Mouse (Mus musculus) heart, postnatal 10 days (tissue): ENCODE data around the gene Tsks. TPM values are rescaled to one million over a fixed set of nuclear protein-coding genes. Genes with fewer than 3 reads are reported as not detected.
A peak's percentile ranks its signal among the peaks of the same experiment; 100 is the strongest.

Source experiments
- DNase-seq, 2 experiments: peaks; one replicate each; pipeline ENCODE4 v3.0.0; 2021
- intact Hi-C: fragments of 180-260 bp; cut with DNase I; formaldehyde crosslinking; loops from one replicate; pipeline ENCODE4 v1.15.1; 2025
- total RNA-seq, 2 experiments: library from RNA; stranded (reverse); gene quantifications; 2 replicates each; pipeline ENCODE4 v1.2.3; 2021

The Tsks gene
- total RNA-seq, 2 experiments from 2014 or later, result not detected

DNA sequence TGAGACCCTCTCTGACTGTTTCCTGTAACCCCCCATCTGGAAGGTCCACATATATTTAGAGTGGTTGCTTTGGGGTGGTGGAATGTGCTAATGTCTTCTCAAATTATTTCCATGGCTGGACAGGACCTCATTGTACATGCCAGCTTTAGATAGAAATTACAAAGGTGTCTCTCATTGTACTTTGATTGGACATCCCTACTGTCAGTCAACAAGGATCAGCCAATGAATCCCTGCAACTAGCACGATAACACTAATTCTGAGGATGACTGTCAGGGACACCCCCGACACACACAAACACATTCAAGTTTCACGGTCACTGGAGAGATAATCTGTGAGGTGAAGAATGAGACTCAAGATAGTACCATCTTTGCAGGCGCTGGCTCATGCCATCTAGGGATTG lies 4.3 kb upstream of the Tsks start:
- DNase-seq, result no peak
- intact Hi-C loops, result no loop called here

DNA sequence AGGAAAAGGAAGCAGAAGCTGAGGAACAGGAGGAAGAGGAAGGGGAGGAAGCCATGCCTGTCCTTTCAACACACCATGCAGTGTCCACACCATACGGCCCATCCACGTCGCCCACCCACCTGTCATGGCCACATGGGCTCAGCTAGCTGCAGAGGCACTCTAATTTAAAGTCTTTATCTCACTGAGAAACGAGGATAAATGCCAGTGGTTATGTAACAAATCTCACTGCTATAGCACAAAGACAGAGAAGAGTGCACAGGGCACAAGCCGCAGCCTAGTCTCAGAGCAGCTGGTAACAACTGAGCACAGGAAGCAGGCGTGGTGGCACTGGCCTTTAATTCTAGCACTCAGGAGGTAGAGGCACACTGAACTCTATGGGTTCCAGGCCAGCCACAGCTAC lies 6.9 kb downstream of the Tsks start:
- intact Hi-C loops, result loop anchor here (5.0 kb wide), 1 partner anchor 53 kb away; the partner anchor contains the start of gene Fuz
- no peak for DNase-seq

DNA sequence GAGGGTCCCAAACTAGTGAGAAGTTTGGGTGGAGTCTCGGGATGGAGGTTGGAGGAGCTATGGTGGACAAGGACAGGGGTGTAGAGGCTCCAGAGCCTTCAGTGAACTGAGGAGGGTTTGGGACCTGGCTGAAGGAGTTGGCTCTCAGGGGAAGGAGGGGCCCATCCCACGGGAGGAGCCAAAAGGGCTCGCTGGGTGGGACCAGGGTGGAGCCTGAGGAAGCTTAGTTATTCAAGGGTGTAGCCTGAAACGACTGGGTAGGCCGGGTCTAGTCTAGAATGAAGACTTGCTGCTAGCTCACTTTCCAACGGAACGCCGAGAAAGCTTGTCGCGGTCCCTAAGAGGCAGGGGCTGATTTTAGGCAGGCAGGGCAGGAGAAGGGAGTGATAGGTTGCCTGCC lies 9.0 kb downstream of the Tsks start:
- peak; percentile 68 to 73 for DNase-seq
- intact Hi-C loops, result loop anchor here (5.0 kb wide), 1 partner anchor 55 kb away; the partner anchor contains the start of gene Fuz

DNA sequence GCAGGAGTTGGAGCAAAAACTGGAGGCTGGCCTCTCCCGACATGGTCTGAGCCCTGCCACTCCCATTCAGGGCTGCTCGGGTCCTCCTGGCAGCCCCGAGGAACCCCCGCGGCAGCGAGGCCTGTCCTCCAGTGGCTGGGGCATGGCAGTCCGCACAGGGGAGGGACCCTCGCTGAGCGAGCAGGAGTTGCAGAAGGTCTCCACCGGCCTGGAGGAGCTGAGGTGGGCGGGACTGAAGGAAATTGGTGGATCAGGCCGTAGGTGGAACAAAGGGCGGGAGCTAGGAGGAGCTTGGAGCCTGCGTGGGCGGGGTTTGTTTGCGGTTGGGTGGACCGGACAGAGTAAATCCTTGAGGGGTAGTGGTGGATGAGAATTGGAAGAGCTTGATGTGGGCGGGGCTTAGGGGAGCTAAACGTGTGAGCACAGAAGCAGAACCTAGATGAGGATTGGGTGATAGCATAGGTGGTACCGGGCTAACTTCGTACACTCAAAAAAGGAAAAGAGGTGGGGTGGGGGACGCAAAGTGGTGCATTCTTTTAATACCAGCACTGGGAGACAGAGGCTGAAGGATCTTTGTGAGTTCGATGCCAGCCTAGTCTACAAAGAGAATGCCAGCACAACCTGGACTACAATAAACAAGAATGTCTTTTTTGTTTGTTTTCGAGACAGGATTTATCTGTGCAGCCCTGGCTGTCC lies 9.8 kb downstream of the Tsks start:
- intact Hi-C loops, result loop anchor here (5.0 kb wide), 1 partner anchor 55 kb away; the partner anchor contains the start of gene Fuz

DNA sequence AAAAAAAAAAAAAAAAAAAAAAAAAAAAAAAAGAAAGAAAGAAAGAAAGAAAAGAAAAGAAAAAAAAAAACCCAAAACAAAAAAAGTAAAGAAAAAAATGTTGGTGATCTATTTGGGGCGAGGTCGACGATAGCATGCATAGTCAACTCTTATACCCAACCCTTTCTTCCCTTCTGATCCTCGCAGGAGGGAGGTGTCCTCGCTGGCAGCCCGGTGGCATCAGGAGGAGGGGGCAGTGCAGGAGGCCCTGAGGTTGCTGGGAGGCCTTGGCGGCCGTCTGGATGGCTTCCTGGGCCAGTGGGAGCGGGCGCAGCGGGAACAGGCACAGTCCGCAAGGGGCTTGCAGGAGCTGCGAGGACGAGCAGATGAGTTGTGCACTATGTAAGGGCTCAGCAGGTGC lies 10.6 kb downstream of the Tsks start:
- intact Hi-C loops, result loop anchor here (5.0 kb wide), 1 partner anchor 56 kb away; the partner anchor contains the start of gene Fuz
- no peak for DNase-seq

More for the DNA sequence above, 9.8 kb downstream of the Tsks start:
- peak; percentile 92 to 93 for DNase-seq

DNA sequence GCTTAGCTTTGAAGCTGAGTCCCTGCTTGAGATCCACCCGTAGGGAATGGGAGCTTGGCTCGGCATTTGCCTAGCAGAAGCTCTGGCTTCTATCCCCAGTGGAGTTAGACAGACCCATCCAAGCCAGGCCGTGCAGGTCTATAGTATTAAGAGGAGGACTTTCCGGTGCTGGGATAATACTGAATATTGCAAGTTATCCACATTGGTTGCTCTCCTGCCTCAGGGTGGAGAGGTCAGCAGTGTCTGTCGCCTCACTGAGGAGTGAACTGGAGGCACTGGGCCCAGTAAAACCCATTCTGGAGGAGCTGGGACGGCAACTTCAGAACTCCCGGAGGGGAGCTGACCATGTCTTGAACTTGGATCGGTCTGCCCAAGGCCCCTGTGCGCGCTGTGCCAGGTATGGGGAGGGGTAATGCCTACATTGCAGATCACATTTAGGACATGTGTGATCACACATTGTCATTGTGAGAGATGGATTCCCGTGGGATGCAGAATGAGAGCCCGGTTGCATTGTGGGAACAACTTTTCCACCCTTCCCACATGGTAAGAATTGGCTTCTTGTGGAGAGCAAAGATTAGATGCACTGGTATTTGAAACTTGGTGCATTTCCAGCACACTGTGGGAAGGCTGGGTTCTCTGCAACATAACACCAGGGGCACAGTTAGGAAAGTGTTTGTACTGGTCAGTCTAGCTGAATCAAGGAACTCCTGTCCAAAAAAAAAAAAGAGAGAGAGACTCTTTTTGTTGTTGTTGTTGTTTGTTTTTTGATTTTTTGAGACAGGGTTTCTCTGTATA lies 11.3 kb downstream of the Tsks start:
- no peak for DNase-seq
- intact Hi-C loops, result loop anchor here (5.0 kb wide), 1 partner anchor 57 kb away; the partner anchor contains the start of gene Fuz

DNA sequence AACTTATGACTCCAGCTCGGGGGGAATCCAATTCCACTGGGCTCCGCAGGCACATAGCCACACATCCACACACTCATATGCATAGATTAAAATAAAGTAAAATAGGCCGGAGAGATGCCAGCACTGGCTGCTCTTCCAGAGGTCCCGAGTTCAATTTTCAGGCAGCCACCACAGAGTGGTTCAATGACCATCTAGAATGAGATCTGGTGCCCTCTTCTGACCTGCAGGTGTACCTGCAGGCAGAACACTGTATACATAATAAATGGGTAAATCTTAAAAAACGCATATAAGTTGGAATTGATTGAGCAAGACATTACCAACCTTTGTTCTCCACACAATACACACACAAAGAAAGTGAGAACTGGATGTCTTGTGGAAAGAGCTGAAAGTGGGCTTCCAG lies 12.6 kb downstream of the Tsks start:
- intact Hi-C loops, result loop anchor here (5.0 kb wide), 2 partner anchors 33 to 233 kb away; no protein-coding TSS in a partner anchor
- peak in 1 of 2 experiments; percentile 43 for DNase-seq

DNA sequence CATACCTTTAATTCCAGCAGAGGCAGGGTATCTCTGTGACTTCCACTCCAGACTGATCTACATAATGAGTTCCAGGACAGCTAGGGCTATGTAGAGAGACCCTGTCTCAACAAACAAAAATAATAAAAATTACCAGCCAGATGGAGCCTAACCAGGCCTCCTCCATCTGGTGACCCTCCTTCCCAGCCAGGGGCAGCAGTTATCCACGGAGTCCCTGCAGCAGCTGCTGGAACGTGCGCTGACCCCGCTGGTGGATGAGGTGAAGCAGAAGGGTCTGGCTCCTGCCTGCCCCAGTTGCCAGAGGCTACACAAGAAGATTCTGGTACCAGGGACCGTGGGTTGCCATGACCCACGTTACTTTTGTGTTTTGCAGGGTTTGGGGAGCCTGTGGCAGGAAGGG lies 13.3 kb downstream of the Tsks start:
- no peak for DNase-seq
- intact Hi-C loops, result loop anchor here (5.0 kb wide), 2 partner anchors 34 to 234 kb away; no protein-coding TSS in a partner anchor

DNA sequence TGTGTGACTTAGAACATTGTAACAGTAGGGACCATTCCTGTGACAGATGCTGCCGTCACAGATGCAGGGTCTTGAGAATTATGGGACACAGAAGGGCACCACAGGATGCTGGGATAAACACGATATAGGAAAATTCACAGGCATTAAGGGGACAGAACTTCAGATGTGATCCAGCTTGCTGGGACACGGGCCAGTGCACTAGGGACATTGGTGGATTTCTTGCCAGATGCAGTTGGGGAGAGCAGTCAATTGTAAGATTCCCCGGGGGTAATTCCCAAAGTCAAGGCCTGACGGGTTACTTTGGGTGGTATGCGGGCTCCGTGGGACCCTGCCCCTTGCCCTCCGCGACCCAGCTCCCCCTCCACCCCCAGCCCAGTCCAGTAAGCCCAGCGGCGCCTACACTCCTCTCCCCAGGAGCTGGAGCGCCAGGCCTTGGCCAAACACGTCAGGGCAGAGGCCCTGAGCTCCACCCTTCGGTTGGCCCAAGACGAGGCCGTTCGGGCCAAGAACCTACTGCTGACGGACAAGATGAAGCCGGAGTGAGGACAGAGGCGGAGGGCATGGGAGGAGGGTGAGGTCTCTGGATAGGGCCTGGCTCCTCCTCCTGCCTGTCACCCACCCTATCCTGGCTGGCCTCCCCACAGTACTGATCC lies 14.3 kb downstream of the Tsks start:
- intact Hi-C loops, result loop anchor here (5.0 kb wide), 2 partner anchors 35 to 235 kb away; no protein-coding TSS in a partner anchor
- DNase-seq, result peak; percentile 71 to 72

DNA sequence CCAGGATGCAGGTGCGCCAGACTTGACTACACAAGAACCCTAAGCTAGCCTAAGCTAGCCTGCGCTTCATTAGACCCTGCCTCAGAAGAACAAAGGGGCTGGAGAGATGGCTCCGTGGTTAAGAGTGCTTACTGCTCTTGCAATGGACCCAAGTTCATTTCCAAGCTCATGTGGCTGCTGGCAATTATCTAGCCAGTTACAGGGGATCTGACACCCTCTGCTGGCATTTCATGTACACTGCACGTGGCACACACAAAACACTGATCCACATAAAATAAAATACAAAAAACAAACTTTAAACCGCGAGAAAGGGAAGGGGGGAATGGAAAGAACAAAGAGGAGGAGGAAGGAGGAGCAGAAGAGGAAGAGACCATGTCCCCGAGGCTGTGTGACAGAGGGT lies 15.2 kb downstream of the Tsks start:
- intact Hi-C loops, result loop anchor here (2.0 to 5.0 kb wide), 3 partner anchors 27 to 236 kb away; no protein-coding TSS in a partner anchor
- peak; percentile 53 to 66 for DNase-seq

DNA sequence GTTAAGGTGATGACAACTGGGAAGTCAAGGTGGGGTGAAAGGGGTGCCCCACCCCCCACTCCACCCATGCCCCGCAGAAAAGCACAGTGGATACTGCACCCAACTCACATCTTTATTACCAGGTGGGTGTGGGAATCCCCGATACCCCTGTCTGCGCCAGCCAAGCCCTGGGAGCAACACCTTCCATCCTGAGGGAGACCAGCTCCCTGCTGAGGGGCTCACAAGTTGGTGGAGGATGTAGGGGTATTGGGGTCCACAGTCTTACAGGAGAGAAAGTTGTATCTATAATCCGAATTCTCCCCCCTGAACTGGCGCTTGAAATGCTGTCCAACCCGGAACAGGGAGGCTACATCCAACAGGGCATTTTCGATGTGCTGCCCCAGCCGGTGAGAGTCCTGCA lies 16.3 kb downstream of the Tsks start:
- intact Hi-C loops, result loop anchor here (2.0 to 5.0 kb wide), 3 partner anchors 28 to 237 kb away; no protein-coding TSS in a partner anchor
- no peak for DNase-seq

DNA sequence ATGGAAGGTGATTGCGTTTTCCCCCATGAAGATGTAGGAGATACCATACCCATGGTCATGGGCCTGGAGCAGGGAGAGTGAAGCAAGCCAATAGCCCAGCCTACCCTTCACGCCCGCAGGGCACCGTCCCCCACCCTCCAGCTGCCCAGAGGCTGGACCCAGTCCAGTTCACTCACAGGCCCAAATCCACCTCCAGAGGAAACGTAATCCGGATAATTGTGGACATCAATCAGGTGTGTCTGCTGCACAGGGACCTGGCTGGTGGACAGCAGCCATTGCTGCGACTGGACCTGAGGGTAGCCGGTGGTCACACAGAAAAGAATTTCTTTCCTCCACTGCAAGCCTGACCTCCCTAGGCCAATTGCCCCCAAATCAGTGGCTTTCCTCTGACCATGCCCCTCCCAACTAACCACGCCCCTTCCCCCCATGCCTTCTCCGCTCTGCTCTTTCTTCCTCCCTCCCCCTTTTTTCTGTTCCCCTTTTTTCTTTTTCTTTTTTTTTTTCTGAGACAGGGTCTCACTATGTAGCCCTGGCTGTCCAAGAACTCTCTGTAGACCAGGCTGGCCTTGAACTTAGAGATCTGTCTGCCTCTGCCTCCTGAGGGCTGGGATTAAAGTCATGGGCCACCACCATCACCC lies 17.0 kb downstream of the Tsks start:
- intact Hi-C loops, result loop anchor here (2.0 to 5.0 kb wide), 3 partner anchors 29 to 238 kb away; no protein-coding TSS in a partner anchor
- no peak for DNase-seq

DNA sequence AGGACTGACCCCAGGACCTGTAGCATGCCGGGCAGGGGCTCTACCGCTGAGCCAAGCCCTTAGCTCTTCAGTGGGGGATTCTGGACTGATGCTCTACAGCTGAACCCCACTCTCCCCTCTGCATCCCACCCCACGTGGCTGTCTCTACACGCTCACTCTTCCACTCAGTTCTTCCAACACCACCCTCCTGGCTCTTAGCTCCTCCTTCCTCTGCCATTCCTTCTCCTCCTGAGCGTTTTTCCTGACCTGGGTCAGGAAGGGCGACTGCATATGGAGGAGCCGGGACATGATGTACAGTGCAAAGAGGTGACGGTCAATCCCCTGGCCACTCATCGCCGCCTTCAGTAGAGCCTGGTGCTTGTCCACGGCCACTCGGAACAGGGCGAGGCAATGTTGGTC lies 17.5 kb downstream of the Tsks start:
- DNase-seq, result no peak
- intact Hi-C loops, result no loop called here

DNA sequence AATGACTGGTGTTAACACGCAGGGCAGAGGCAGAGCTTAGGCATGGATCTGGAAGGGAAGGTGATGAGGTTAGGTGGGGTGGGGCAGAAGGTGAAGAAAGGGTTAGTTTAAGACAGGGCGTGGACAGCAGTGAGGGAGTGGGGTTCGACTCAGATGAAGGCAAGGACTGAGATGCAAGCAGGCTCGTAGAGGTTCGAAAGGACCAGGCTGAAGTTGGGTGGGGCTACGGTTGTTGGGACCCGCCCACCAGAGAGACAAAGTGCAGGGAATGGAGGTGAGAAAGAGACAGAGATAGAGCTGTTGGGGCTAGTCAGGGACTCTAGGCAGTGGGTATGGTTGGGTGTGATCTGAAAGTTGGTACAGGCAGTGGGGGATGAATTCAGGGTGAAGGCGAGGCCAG lies 19.3 kb downstream of the Tsks start:
- intact Hi-C loops, result no loop called here
- DNase-seq, result no peak

DNA sequence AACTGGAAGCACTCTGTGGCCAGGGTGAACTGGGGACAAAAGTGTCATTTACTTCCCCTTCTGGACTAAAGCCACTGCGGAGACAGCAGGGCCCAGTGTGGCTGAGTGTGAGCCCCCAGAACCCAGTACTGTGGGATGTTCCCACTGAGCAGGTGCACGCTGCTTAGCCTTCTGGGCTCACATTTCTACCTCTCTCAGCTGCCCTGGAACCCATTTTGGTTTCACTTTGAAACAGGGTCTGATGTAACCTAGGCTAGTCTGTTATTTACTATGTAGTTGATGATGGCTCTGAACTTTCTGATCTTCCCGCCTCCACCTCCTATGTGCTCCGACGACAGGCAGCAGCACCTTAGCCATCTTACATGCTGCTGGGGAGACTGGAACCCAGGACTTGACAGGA lies 19.8 kb downstream of the Tsks start:
- intact Hi-C loops, result no loop called here
- DNase-seq, result no peak

DNA sequence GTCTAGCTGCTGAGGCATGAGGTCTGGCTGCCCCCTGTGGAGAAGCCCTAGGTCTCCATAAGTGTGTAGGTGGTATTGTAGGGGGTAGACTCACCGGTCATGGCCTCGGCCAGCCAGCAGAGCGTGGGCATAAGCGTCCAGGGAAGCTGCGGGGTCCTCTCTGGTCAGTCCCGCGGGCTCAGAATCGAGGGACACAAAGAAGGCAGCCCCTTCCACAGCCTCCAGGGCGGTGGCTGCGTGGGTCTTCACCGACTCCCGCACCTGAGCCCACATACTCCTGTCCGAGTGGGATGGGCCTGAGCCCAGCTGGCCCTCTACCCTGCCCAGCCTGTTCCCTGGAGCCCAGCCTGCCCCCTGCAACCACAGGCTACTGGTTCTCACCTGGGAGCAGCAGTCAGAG lies 22.0 kb downstream of the Tsks start:
- no peak for DNase-seq
- intact Hi-C loops, result no loop called here

DNA sequence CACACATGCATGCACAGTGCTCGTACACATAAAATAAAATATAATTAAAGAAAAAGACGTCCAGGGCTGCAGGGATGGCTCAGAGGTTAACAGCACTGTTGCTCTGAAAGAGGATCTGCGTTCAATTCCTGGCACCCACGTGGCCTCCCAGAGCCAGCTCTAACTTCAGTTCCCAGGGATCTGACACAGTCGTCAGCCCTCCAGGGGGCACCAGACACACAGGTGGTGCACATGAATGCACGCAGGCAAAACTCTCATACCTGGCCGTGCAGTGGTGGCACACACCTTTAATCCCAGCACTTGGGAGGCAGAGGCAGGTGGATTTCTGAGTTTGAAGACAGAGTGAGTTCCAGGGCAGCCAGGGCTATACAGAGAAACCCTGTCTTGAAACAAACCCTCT lies 23.0 kb downstream of the Tsks start:
- no peak for DNase-seq
- intact Hi-C loops, result no loop called here

DNA sequence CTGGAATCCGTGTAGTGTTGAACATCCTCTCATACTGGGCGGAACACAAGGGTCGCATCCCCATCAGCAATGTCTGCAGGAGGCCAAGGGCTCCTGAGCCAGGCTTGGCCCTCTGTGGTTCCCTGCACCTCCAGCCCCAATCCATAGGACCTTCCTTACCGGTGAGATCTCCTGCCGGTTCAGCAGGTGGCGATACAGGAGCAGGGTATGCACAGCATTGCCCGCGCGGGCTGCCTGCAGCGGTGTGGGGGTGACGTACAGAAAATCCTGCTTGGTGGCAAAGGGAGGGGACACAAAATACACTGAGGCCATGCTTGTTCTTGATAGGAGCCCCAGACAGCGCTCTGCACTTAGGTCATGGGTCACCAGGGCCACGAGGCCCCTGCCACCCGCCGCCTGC lies 23.6 kb downstream of the Tsks start:
- DNase-seq, result no peak
- intact Hi-C loops, result no loop called here

DNA sequence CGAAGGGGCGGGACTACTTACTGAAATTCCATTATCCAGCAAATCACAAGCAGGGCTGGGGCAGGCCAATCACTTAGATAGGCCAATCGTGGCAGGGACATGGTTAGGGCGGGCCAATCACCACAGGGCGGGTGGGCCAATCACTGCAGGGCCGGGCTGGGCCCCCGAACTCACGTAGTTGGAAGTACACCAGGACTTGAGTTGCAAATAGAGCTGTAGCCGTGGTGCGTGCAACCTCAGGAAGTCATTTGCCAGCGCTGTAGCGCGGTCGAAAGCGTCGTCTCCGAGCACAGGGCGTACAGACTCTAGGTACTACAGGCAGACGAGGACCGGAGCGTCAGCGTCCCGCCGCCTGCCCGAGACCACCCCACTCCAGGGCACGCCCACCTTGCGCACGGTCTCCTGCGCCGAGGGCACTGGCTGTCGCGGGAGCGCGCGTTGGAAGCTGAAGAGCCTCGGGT lies 27.3 kb downstream of the Tsks start:
- peak; percentile 88 for DNase-seq
- intact Hi-C loops, result no loop called here

DNA sequence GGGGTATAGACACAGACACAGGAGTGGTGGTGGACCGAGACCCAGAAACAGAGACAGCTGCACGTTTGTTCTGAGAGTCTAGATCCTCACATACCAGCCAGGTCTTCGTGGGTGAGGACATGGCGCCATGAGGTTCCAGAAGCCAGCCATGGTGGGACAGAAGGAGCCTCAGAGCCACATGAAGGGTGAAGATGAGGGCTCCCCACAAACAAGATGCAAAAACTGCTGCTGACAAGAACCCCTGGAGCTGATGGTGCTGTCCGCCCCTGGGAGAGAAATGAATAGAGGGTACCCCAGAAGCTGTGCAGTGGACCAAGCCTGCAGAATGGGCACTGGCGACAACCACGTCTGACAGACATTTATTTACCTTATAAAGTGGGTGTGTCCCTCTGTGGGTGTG lies 28.1 kb downstream of the Tsks start:
- DNase-seq, result no peak
- intact Hi-C loops, result no loop called here
